Mouse (Mus musculus) lung, postnatal 10 days (tissue): Measurements from ENCODE around the gene Mpi.

ENCODE experiments used
- DNase-seq: peaks from one replicate; pipeline ENCODE4 v3.0.0; 2021

Gene Mpi

DNA sequence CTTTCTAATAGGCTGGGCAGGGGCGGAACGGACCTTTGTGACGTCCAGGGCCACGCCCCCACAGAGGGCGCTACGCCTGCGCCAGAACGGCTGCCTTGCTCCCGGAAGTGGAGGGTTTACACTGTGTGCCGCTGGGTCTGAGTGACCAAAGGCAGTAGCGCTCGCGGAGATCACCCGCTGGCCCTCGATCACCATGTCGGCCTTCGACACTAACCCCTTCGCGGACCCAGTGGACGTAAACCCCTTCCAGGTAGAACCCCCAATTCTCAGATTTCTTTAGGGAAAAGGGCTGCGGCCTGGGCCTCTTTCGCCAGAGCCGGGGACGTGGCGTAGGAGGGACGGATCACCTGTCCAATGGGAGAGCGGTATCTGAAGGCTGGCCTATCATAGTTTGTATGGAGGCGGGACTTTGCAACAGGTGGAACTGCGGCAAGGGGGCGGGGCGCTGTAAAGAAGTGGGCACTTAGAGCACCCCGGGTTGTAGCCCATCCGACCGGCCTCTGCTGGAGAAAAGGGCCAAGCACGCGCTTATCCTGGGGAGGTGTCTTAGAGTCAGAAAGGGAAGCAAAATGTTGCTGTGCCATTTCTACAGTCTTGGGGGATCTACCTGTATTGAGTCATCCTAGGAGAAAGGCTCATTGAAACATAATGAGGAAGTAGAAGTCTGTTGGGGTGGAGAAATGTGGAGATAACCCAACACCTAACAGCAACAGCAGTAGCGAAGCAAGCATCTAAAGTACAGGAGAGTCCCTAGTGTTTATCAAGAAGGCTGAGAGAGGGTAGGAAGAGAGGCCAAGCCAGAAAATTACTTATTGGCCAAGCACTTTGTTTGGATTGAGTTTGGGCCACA is 8.5 kb upstream of the Mpi start, which contains the start of gene Scamp2:
Gene Scamp2, plus strand, starts transcription at position 83 of the 850 bp plus-strand sequence.
- peak; percentile 96 for DNase-seq

DNA sequence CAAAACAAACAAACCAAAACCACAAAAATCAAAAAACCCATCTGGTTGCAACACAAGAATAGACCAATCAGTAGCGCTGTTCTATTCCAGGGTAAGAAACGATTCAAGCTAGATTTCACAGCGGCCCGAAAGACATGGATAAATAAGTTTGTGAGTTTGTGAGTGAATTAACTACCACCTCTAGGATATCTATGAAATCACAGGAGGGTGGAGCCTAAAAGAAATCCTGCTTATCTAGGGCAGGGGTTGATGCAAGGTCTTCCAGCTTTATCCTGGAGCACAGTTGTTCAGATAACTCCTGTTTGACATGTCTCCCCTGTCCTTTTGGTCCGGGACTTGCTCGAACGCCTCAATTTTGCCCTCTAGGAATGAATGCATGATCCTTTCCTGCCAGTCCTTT is 7.7 kb upstream of the Mpi start:
- no peak for DNase-seq

GRCm38 (mm10) chr9:57559568-57559967 is 7.0 kb upstream of the Mpi start:
- no peak for DNase-seq

GRCm38 (mm10) chr9:57558625-57559024 is 6.1 kb upstream of the Mpi start:
- DNase-seq, result no peak

- no peak for DNase-seq
Observed at GRCm38 (mm10) chr9:57557215-57557614, 4.7 kb upstream of the Mpi start.

- DNase-seq, result no peak
Observed at GRCm38 (mm10) chr9:57554753-57555152, 2.2 kb upstream of the Mpi start.

DNA sequence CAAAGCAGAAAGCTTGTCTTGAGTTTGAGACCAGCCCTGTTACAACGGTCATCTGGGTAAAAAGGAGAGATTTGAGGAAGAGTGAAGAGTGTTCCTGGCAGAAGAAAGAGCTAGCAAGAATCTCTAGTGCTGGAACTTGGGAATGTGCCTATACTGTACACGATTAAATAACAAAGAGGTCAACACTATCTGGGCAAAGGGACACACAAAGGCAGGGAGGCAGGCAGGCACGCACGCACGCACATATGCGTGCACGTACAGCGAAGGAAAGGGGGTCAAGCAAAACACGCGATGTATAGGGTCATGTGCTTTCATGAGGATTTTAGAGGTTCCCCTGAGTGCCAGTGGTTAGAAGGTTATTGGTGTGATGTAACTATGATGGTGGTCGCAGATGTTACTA is 556 bp upstream of the Mpi start:
- no peak for DNase-seq

GRCm38 (mm10) chr9:57550126-57550862 is 2.3 kb downstream of the Mpi start:
- DNase-seq, result peak; percentile 41

GRCm38 (mm10) chr9:57549186-57549585 is 3.4 kb downstream of the Mpi start:
- no peak for DNase-seq

DNA sequence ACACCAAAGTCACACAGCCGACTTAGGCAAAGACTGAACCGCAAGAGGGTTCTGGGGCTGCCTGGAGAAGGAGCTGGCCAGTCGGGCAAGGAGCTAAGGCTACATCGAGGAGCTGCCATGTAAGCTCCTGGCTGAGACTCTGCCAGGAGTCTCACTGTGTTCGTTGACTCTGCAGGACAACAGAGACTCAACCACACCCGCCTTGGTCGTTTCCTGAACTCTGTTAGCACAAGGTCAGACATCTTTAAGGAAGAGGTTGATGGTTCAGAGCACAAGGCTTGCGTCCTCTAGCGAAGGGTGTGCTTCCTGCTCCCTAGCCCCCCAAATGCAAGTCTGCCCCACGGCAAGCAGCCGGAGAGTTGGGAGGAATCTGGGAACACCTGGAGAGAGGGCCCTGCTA is 4.7 kb downstream of the Mpi start:
- DNase-seq, result no peak

GRCm38 (mm10) chr9:57547287-57547686 is 5.3 kb downstream of the Mpi start:
- DNase-seq, result no peak

DNA sequence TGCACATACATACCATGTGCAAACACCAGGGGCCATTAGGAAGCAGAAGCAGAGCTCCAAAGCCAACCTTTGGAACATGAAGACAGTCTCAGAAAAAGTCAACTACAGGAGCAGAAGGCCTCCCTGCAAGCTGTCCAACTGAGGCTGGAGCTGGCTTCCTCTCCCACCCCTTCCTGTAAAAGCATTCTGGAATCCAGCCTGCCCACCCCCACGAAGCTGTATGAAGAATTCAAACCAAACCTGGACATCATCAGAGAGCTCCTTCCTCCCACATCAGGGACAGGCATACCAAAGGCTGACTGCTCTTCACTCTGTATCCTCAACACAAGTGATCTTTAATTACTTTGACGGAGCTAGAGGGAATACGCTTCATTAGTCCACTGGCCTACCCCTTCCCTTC is 8.6 kb downstream of the Mpi start:
- no peak for DNase-seq

DNA sequence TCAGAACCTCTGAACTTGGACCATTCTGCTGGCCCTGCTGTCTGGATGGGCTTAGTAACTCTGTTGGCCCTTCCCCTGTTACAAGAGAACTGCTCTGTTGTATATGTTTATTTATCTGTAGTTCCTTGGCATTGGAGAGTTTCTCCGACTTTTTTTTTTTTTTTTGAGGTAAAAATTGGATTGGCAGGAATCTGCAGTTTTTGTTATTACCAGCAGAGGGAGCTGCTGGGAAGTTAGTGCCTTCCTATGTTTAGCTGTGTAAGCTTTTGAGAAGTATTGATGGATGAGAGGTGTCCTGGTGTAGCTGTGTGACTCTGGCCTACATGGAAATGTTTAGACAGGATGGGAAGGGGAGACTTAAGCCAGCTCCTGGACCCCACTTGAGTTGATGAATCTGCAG is 11.3 kb downstream of the Mpi start:
- peak; percentile 74 for DNase-seq

GRCm38 (mm10) chr9:57539550-57539949 is 13.0 kb downstream of the Mpi start:
- no peak for DNase-seq

- peak; percentile 37 for DNase-seq
Observed at GRCm38 (mm10) chr9:57537728-57538181, 14.8 kb downstream of the Mpi start.

- DNase-seq, result peak; percentile 96
Observed at GRCm38 (mm10) chr9:57537044-57537727, 15.4 kb downstream of the Mpi start, which contains the start of gene Fam219b. Gene Fam219b, plus strand, starts transcription at chr9:57537528.

GRCm38 (mm10) chr9:57536362-57536761 is 16.2 kb downstream of the Mpi start:
- DNase-seq, result no peak

GRCm38 (mm10) chr9:57531946-57532345 is 20.6 kb downstream of the Mpi start:
- DNase-seq, result no peak

- no peak for DNase-seq
Observed at GRCm38 (mm10) chr9:57526435-57526834, 26.1 kb downstream of the Mpi start.

DNA sequence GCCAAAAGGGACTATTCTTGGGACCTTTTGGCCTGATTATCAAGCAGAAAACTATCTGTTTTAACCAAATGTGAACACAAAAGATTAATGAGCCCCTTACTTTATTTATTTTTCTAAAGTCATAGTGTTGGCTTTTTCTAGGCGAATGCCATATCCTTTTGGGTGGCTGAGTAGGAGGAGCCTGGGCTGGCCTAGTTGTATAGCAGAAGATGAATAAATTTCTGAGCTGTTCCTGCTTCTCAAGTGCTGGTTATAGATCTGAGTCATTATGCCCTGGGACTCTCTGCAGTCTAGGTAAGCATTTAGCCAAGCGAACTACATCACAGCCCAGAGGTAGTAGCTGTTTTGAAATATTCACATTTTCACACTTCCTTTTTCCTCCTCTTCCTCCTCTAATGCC is 27.0 kb downstream of the Mpi start:
- no peak for DNase-seq

GRCm38 (mm10) chr9:57524439-57524838 is 28.1 kb downstream of the Mpi start:
- no peak for DNase-seq

DNA sequence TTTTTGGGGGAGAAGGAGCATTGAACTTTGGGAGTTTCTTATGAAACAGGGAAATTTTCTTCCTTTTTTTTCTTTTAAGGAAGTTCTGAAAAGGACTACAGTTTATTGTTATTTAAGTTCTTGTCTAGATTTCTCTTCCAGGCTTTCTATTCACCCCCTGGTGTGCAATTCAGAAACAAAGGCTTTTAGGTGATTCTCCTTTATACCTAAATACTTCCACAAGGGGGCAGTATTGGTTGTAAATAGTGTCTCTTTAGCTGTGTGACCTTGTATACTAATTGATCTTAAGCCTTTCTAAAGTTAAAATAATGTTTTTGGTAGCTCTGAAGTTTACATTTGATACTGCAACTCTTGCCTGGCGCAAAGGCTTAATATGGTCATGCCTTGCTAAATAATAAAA is 28.8 kb downstream of the Mpi start:
- no peak for DNase-seq

DNA sequence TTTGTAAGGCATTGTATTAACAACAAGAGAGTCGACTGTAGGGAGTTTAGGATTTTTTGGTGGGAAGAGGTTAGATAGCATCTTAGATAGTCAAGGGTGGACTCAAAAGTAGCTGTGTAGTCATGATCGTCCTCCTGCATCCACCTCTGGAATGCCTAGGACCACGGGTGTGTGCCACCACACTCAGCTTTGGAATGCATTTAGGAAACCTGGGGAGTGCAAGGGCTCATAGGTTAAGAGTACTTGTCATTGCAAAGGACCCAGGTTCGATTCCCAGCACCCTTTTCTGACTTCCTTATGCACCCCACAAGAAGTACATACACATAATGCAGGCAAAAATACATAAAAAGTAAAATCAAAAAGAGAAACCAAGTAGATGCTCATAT is 29.7 kb downstream of the Mpi start:
- DNase-seq, result no peak
